Mouse (Mus musculus): ENCODE results near the gene Pax7. TPM values are rescaled to one million over a fixed set of nuclear protein-coding genes. Genes with fewer than 3 reads are reported as not detected.

Pax7 gene
- polyA plus RNA-seq, 1 experiment = 0.18 TPM

GRCm38 (mm10) chr4:139819411-139820030 is 13.8 kb downstream of the Pax7 start:
- WGBS = 7% methylated on average over 9 of the region's 9 CpGs

GRCm38 (mm10) chr4:139818163-139818562 is 15.2 kb downstream of the Pax7 start:
- TF ChIP-seq POLR2A (IDR thresholded peaks at IDR 0.05; ENCODE audit: borderline replicate concordance, extremely low read depth, low read depth, low read length) (no peak), CTCF (IDR thresholded peaks at IDR 0.05; ENCODE audit: insufficient read depth, low read length) (no peak)
- Histone ChIP-seq H3K4me3 (replicated peaks; ENCODE audit: extremely low read depth, low read depth, low read length) (no peak overlapping the region), H3K4me1 (ENCODE audit: control insufficient read depth, insufficient read depth, low read length) (no peaks in the 10 kb centered on the region)
- WGBS = 25% methylated on average over 7 of the region's 7 CpGs
- no peak for DNase-seq

More at GRCm38 (mm10) chr4:139819411-139820030, 13.8 kb downstream of the Pax7 start:
- Histone ChIP-seq H3K4me3 (replicated peaks; ENCODE audit: extremely low read depth, low read depth, low read length) (no peak overlapping the region), H3K4me1 (ENCODE audit: control insufficient read depth, insufficient read depth, low read length) (no peaks in the 10 kb centered on the region)
- TF ChIP-seq POLR2A (IDR thresholded peaks at IDR 0.05; ENCODE audit: borderline replicate concordance, extremely low read depth, low read depth, low read length) (no peak), CTCF (IDR thresholded peaks at IDR 0.05; ENCODE audit: insufficient read depth, low read length) (no peak)
- DNase-seq = no peak

GRCm38 (mm10) chr4:139813371-139813960 is 19.9 kb downstream of the Pax7 start:
- H3K4me1 ChIP-seq (ENCODE audit: control insufficient read depth, insufficient read depth, low read length) = no peaks in the 10 kb centered on the region
- 18% methylated on average over 9 of the region's 9 CpGs for WGBS
- no peak for DNase-seq
- no peak overlapping the region for H3K4me3 ChIP-seq (replicated peaks; ENCODE audit: extremely low read depth, low read depth, low read length)
- TF ChIP-seq POLR2A (IDR thresholded peaks at IDR 0.05; ENCODE audit: borderline replicate concordance, extremely low read depth, low read depth, low read length) = no peak
- no peak for TF ChIP-seq CTCF (IDR thresholded peaks at IDR 0.05; ENCODE audit: insufficient read depth, low read length)

DNA sequence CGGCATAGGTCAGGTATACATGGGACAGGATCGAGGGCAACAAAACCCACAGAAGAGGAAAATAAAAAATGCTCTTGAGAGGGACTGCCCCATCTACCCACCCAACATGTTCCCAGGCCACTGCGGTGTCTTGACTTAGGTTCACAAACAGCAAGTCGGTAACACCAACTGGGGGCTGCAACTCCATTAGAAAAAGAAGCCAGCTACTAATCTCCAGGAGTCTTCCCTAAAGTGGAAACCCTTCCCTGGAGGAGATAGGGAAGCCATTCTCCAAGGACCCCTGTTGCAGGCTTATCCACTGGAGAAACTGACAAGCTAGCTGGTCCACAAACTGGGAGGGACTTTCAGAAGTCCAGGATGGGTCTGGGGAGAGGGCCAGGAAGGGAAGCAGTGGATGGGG is 21.4 kb downstream of the Pax7 start:
- 56% methylated on average over 4 of the region's 4 CpGs for WGBS
- Histone ChIP-seq H3K4me1 (ENCODE audit: control insufficient read depth, insufficient read depth, low read length) (no peaks in the 10 kb centered on the region), H3K4me3 (replicated peaks; ENCODE audit: extremely low read depth, low read depth, low read length) (no peak overlapping the region)
- TF ChIP-seq CTCF (IDR thresholded peaks at IDR 0.05; ENCODE audit: insufficient read depth, low read length) (no peak), POLR2A (IDR thresholded peaks at IDR 0.05; ENCODE audit: borderline replicate concordance, extremely low read depth, low read depth, low read length) (no peak)
- DNase-seq = no peak

DNA sequence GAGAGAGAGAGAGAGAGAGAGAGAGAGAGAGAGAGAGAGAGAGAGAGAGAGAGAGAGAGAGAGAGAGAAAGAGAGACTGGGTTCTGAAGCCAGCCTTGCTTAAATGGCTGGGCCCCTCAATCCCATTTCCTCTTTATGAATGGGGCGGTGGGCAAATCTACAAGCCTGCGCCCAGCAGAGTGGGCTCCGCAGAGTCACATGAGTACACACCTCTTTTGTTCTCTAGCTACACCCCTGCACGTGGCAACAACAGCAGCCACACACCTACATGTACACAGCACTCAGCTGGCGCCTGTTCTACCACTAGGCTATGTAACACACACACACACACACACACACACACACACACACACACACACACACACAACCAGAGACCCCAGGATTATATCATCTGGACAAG is 21.9 kb downstream of the Pax7 start:
- H3K4me3 ChIP-seq (replicated peaks; ENCODE audit: extremely low read depth, low read depth, low read length) = no peak overlapping the region
- TF ChIP-seq POLR2A (IDR thresholded peaks at IDR 0.05; ENCODE audit: borderline replicate concordance, extremely low read depth, low read depth, low read length) = no peak
- TF ChIP-seq CTCF (IDR thresholded peaks at IDR 0.05; ENCODE audit: insufficient read depth, low read length) = no peak
- no peak for DNase-seq
- WGBS = 51% methylated on average over 5 of the region's 5 CpGs
- H3K4me1 ChIP-seq (ENCODE audit: control insufficient read depth, insufficient read depth, low read length) = no peaks in the 10 kb centered on the region

DNA sequence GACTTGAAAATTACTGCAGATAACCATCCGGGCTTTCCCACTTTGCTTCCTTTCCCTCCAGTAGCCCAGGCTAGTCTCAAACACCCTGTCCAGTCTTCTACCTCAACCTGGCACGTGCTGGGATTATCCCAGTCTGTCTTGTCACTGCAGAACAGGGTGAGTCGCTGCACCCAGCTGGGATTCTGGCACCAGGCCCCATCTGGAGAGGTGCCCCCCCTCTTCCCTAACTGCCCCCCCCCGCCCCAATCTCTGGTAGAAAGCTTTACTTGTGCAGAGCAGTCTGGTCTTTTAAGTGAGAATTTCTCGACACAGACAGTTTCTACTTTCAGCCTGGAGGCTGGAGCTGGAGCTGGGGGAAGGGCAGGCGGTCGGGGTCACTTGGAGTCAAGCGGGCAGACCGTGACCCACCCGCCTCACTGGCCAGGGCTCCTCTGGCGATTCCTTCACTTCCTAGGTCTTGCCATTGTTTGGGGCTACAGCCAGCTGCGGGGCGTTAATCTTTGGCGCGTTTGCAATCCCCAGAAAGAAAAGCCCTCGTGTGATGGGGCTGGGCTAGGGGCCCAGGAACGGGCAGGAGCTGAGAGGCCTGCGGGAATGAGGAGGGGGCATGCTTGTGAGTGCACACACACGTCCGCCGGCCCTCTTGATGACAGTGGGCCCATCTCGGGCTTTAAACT is 22.4 kb downstream of the Pax7 start:
- DNase-seq = no peak
- H3K4me1 ChIP-seq (ENCODE audit: control insufficient read depth, insufficient read depth, low read length) = no peaks in the 10 kb centered on the region
- 9% methylated on average over 22 of the region's 22 CpGs for WGBS
- no peak overlapping the region for H3K4me3 ChIP-seq (replicated peaks; ENCODE audit: extremely low read depth, low read depth, low read length)
- TF ChIP-seq CTCF (IDR thresholded peaks at IDR 0.05; ENCODE audit: insufficient read depth, low read length) (no peak), POLR2A (IDR thresholded peaks at IDR 0.05; ENCODE audit: borderline replicate concordance, extremely low read depth, low read depth, low read length) (no peak)

GRCm38 (mm10) chr4:139809381-139809820 is 23.9 kb downstream of the Pax7 start:
- WGBS = 56% methylated on average over 7 of the region's 7 CpGs
- TF ChIP-seq POLR2A (IDR thresholded peaks at IDR 0.05; ENCODE audit: borderline replicate concordance, extremely low read depth, low read depth, low read length) (no peak), CTCF (IDR thresholded peaks at IDR 0.05; ENCODE audit: insufficient read depth, low read length) (no peak)
- no peak overlapping the region for H3K4me3 ChIP-seq (replicated peaks; ENCODE audit: extremely low read depth, low read depth, low read length)

DNA sequence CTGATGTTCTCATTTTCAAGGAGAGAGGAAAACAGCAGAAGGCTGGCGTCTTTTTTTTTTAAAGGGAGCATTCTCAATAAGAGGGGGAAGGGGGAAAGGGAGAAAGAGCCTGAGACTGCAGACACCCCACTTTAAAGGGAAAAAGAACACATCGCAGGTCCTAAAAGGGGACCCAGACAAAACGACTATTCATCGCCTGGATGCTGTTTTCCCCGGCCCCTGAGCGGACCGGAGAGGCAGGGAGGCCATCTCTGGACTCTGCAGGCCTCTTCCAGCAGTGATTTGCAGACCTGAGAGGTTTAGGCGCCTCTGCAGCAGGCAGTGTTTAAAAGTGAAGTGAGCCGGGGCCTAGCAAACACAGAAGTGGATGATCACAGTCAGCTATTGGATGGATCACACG is 25.5 kb downstream of the Pax7 start:
- 42% methylated on average over 10 of the region's 10 CpGs for WGBS
- no peak overlapping the region for H3K4me3 ChIP-seq (replicated peaks; ENCODE audit: extremely low read depth, low read depth, low read length)
- H3K4me1 ChIP-seq (ENCODE audit: control insufficient read depth, insufficient read depth, low read length) = no peaks in the 10 kb centered on the region
- no peak for TF ChIP-seq POLR2A (IDR thresholded peaks at IDR 0.05; ENCODE audit: borderline replicate concordance, extremely low read depth, low read depth, low read length)
- no peak for TF ChIP-seq CTCF (IDR thresholded peaks at IDR 0.05; ENCODE audit: insufficient read depth, low read length)
- DNase-seq = no peak

More at GRCm38 (mm10) chr4:139809381-139809820, 23.9 kb downstream of the Pax7 start:
- no peak for DNase-seq
- no peaks in the 10 kb centered on the region for H3K4me1 ChIP-seq (ENCODE audit: control insufficient read depth, insufficient read depth, low read length)

DNA sequence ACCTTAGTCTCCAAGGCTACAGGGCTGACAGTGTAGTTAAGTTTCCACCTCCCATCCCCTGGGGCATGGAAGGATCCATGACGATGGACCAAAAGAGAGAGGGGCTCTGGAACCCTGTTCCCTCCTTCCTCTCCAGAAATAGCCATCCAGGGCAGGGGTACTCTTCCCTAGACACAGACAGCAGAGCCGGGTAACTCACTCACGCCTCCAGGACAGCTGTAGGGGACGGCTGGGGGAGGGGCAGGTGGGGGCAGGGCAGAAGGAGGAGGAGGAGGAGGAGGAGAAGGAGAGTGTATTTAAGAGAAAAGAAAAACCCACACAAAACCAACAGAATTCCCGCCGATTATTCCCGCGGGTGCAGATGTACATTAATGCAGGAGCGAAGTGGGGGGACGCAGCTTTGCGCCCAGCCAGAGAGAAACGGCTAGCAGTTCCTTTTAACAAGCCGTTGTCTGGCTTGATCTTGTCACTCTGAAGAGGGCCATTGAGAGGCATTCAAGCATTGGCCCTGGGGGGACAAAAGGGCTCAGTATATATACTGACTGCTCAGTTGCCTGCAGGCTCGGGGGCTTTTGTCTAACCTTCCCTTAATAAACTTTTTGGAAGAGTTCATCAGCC is 26.0 kb downstream of the Pax7 start:
- 22% methylated on average over 14 of the region's 14 CpGs for WGBS
- TF ChIP-seq POLR2A (IDR thresholded peaks at IDR 0.05; ENCODE audit: borderline replicate concordance, extremely low read depth, low read depth, low read length) (no peak), CTCF (IDR thresholded peaks at IDR 0.05; ENCODE audit: insufficient read depth, low read length) (no peak)
- DNase-seq = no peak
- no peaks in the 10 kb centered on the region for H3K4me1 ChIP-seq (ENCODE audit: control insufficient read depth, insufficient read depth, low read length)
- H3K4me3 ChIP-seq (replicated peaks; ENCODE audit: extremely low read depth, low read depth, low read length) = no peak overlapping the region

Data from lung, adult 2 months (tissue).